Mouse (Mus musculus) MEL (cell line): Measurements from ENCODE around the gene Ip6k3. TPM values are rescaled to one million over a fixed set of nuclear protein-coding genes. Genes with fewer than 3 reads are reported as not detected.
A peak's percentile ranks its signal among the peaks of the same experiment; 100 is the strongest.

ENCODE experiments used
- DNase-seq: peaks from one replicate; pipeline ENCODE4 v3.0.0; 2011; ENCODE audit warnings: low read depth, low spot score
- H3K27ac ChIP-seq: 2 replicates; pipeline ENCODE4 v1.5.1; 2012; ENCODE audit warnings: low read depth, mild to moderate bottlenecking, control low read depth, low read length, moderate library complexity; ENCODE audit not compliant: control insufficient read depth
- H3K27me3 ChIP-seq, 2 experiments: fragments of 150-350 bp in 1 of 2; sonication (generic) in 1 of 2; 2 replicates each; pipeline ENCODE4 v1.6.1; 2012; ENCODE audit warnings: low read length in 2 of 2, mild to moderate bottlenecking in 2 of 2, improper control_type of control experiment in 1 of 2, moderate library complexity in 1 of 2; ENCODE audit not compliant: insufficient read depth in 2 of 2, control insufficient read depth in 1 of 2
- H3K36me3 ChIP-seq, 2 experiments: 2 replicates each; pipeline ENCODE4 v1.6.1; 2012 to 2014; ENCODE audit warnings: low read length in 2 of 2, improper control_type of control experiment in 1 of 2, inconsistent platforms in 1 of 2, mild to moderate bottlenecking in 1 of 2; ENCODE audit not compliant: insufficient read depth in 2 of 2, control insufficient read depth in 1 of 2
- H3K4me1 ChIP-seq, 2 experiments: fragments of 150-350 bp in 1 of 2; sonication (generic) in 1 of 2; 2 replicates each; pipeline ENCODE4 v1.6.1; 2012; ENCODE audit warnings: low read length in 2 of 2, improper control_type of control experiment in 1 of 2, mild to moderate bottlenecking in 1 of 2; ENCODE audit not compliant: insufficient read depth in 2 of 2, control insufficient read depth in 1 of 2
- H3K4me3 ChIP-seq, 2 experiments: fragments of 150-350 bp in 1 of 2; sonication (generic) in 1 of 2; 2 replicates each; pipeline ENCODE4 v1.5.1; 2012; ENCODE audit warnings: low read depth in 2 of 2, low read length in 2 of 2, mild to moderate bottlenecking in 2 of 2, moderate library complexity in 2 of 2, control low read depth in 1 of 2, improper control_type of control experiment in 1 of 2; ENCODE audit not compliant: control insufficient read depth in 1 of 2, insufficient read depth in 1 of 2
- H3K79me2 ChIP-seq: 2 replicates; pipeline ENCODE4 v1.6.1; 2012; ENCODE audit warnings: mild to moderate bottlenecking, low read length, moderate library complexity; ENCODE audit not compliant: control insufficient read depth, poor library complexity, insufficient read depth
- H3K9ac ChIP-seq: 2 replicates; pipeline ENCODE4 v1.6.1; 2012; ENCODE audit warnings: low read depth, mild to moderate bottlenecking, control low read depth, low read length, moderate library complexity; ENCODE audit not compliant: control insufficient read depth, poor library complexity, severe bottlenecking
- H3K9me3 ChIP-seq: fragments of 150-350 bp; sonication (generic); replicated peaks from 2 replicates; pipeline ENCODE4 v1.6.1; 2012; ENCODE audit warnings: mild to moderate bottlenecking, low read length, improper control_type of control experiment, moderate library complexity; ENCODE audit not compliant: insufficient read depth
- BHLHE40 ChIP-seq: IDR thresholded peaks from 2 replicates; pipeline ENCODE4 v1.6.1; 2012; ENCODE audit warnings: low read depth, mild to moderate bottlenecking, inconsistent platforms, low read length, improper control_type of control experiment, borderline replicate concordance
- EP300 ChIP-seq, 2 experiments: IDR thresholded peaks; 2 replicates each; pipeline ENCODE4 v1.6.1; 2011; ENCODE audit warnings: improper control_type of control experiment in 2 of 2, low read length in 2 of 2, low read depth in 1 of 2, mild to moderate bottlenecking in 1 of 2
- MEF2A ChIP-seq: IDR thresholded peaks from 2 replicates; pipeline ENCODE4 v1.6.1; 2014; ENCODE audit warnings: low read depth, mild to moderate bottlenecking, inconsistent platforms, low read length, improper control_type of control experiment; ENCODE audit not compliant: poor library complexity, insufficient replicate concordance, severe bottlenecking; ENCODE audit errors: extremely low read depth
- MYC ChIP-seq: IDR thresholded peaks from 2 replicates; pipeline ENCODE4 v1.6.1; 2011; ENCODE audit warnings: low read depth, mild to moderate bottlenecking, low read length, improper control_type of control experiment, moderate library complexity
- POLR2AphosphoS5 ChIP-seq: IDR thresholded peaks from 2 replicates; pipeline ENCODE4 v1.6.1; 2012; ENCODE audit warnings: low read depth, borderline replicate concordance, mild to moderate bottlenecking, inconsistent platforms, low read length, moderate library complexity, mixed read lengths
- RCOR1 ChIP-seq: IDR thresholded peaks from 2 replicates; pipeline ENCODE4 v1.6.1; 2012; ENCODE audit warnings: low read depth, mild to moderate bottlenecking, inconsistent platforms, low read length, improper control_type of control experiment
- TBP ChIP-seq: IDR thresholded peaks from 2 replicates; pipeline ENCODE4 v1.8.0; 2011; ENCODE audit warnings: low read depth, low read length, improper control_type of control experiment
- UBTF ChIP-seq: IDR thresholded peaks from 2 replicates; pipeline ENCODE4 v1.6.1; 2012; ENCODE audit warnings: low read depth, mild to moderate bottlenecking, inconsistent platforms, low read length, improper control_type of control experiment, moderate library complexity, borderline replicate concordance; ENCODE audit not compliant: insufficient read depth
- USF1 ChIP-seq: IDR thresholded peaks from 2 replicates; pipeline ENCODE4 v1.6.1; 2014; ENCODE audit warnings: low read depth, mild to moderate bottlenecking, inconsistent platforms, low read length, improper control_type of control experiment, moderate library complexity
- ZKSCAN1 ChIP-seq: IDR thresholded peaks from 2 replicates; pipeline ENCODE4 v1.6.1; 2012; ENCODE audit warnings: low read depth, mild to moderate bottlenecking, inconsistent platforms, low read length, improper control_type of control experiment, moderate library complexity
- polyA plus RNA-seq, 2 experiments: library from polyadenylated mRNA; stranded (reverse) in 1 of 2; unstranded in 1 of 2; fragments of >175 nt in 1 of 2; fragments of >200 nt in 1 of 2; gene quantifications; 2 replicates each; pipeline versions ENCODE4 v1.2.1 to v1.2.4; 2012; ENCODE audit warnings: low replicate concordance in 2 of 2, low read depth in 1 of 2; ENCODE audit not compliant: insufficient read length in 2 of 2, insufficient read depth in 1 of 2, missing spikeins in 1 of 2
- total RNA-seq: library from RNA; depleted of rRNA; stranded (reverse); fragments of 300-350 nt; gene quantifications from 2 replicates; pipeline ENCODE4 v1.2.3, GENCODE M21; 2012

The Ip6k3 gene
- total and polyA plus RNA-seq, 3 experiments, result not detected

- H3K4me3 ChIP-seq, result peak overlapping the region in 1 of 2 experiments; percentile 26; a peak in 2 of 4 replicates
- peaks cover 0 to 4% of the 10 kb centered on the region in 2 experiments; a peak in 2 of 4 replicates for H3K36me3 ChIP-seq
- no peak overlapping the region for H3K27ac ChIP-seq
- H3K79me2 ChIP-seq, result no peaks in the 10 kb centered on the region
- peaks cover 0 to 2% of the 10 kb centered on the region in 2 experiments; a peak in 1 of 4 replicates for H3K27me3 ChIP-seq
- no peak overlapping the region for H3K9ac ChIP-seq
- DNase-seq, result no peak
- H3K4me1 ChIP-seq, result peaks cover 0 to 8% of the 10 kb centered on the region in 2 experiments; a peak in 2 of 4 replicates
- H3K9me3 ChIP-seq, result no peaks in the 10 kb centered on the region
- no peak for TF ChIP-seq TBP
- no peak for TF ChIP-seq ZKSCAN1
- no peak for TF ChIP-seq UBTF
- no peak for TF ChIP-seq POLR2AphosphoS5
Observed at GRCm38 (mm10) chr17:27146323-27146923, 21.2 kb downstream of the Ip6k3 start.

GRCm38 (mm10) chr17:27144152-27144551 is 23.4 kb downstream of the Ip6k3 start:
- H3K9ac ChIP-seq, result no peak overlapping the region
- H3K4me3 ChIP-seq, result no peak overlapping the region
- H3K79me2 ChIP-seq, result no peaks in the 10 kb centered on the region
- peaks cover 0 to 2% of the 10 kb centered on the region in 2 experiments; a peak in 2 of 4 replicates for H3K27me3 ChIP-seq
- no peaks in the 10 kb centered on the region for H3K9me3 ChIP-seq
- H3K27ac ChIP-seq, result no peak overlapping the region
- no peak for TF ChIP-seq EP300 (IDR thresholded peaks at IDR 0.05; ENCODE audit: low read depth in 1 of 2, low read length in 2 of 2)
- TF ChIP-seq ZKSCAN1, result no peak
- TF ChIP-seq MYC, result no peak
- no peak for TF ChIP-seq MEF2A
- TF ChIP-seq RCOR1, result no peak
- TF ChIP-seq BHLHE40, result no peak
- H3K36me3 ChIP-seq, result peaks cover 0 to 4% of the 10 kb centered on the region in 2 experiments; a peak in 2 of 4 replicates
- peaks cover 0 to 8% of the 10 kb centered on the region in 2 experiments; a peak in 2 of 4 replicates for H3K4me1 ChIP-seq
- DNase-seq, result no peak

DNA sequence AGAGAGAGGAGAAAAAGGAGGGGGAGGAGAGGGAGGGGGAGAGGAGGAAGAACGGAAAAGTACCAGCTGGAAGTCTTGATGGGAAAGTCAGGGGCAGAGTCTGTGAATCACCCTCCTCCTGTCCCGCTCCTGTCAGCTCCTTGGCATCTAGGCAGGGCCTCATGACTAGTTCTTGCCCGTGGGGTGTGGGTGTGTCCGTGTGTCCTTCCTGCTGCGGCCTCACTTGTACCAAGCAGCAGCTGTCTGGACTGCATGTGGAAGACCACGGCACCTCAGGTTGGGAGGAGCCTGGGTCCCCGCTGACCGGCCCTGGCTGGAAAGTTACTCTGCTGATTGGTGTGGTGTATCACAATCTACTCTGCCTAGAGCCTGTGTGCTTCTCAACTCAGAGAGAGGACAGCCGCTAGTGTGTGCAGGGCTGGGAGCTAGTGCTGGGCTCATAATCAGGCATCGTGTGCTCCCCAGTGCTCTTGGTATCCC is 25.6 kb downstream of the Ip6k3 start:
- Histone ChIP-seq H3K9me3 (no peaks in the 10 kb centered on the region), H3K27me3 (peaks cover 0 to 2% of the 10 kb centered on the region in 2 experiments; a peak in 2 of 4 replicates), H3K79me2 (no peaks in the 10 kb centered on the region), H3K4me3 (no peak overlapping the region), H3K9ac (no peak overlapping the region), H3K4me1 (peaks cover 0 to 8% of the 10 kb centered on the region in 2 experiments; a peak in 2 of 4 replicates), H3K36me3 (peaks cover 0 to 4% of the 10 kb centered on the region in 2 experiments; a peak in 2 of 4 replicates), H3K27ac (no peak overlapping the region)
- DNase-seq, result no peak
- TF ChIP-seq RCOR1 (no peak), USF1 (no peak)
